Mouse (Mus musculus): ENCODE measurements around the gene Jph2. TPM values are rescaled to one million over a fixed set of nuclear protein-coding genes. Genes with fewer than 3 reads are reported as not detected.

Gene Jph2
- under 1 TPM; 0.41 to 0.54 TPM for total RNA-seq (2021)
- long read RNA-seq, experiment 1: 0 reads
- long read RNA-seq, experiment 2: 0 reads

- no peak for DNase-seq (ENCODE audit: low spot score in 2 of 2)
- TF ChIP-seq CTCF (conservative IDR thresholded peaks at IDR 0.05): no peak
- Histone ChIP-seq H3K27ac (no peak within 1 kb of the TSS), H3K4me3 (no peak within 1 kb of the TSS)
Observed at GRCm38 (mm10) chr2:163397905-163398304, at the start of gene Jph2. Gene Jph2, minus strand, starts transcription at chr2:163397993.

- TF ChIP-seq CTCF (conservative IDR thresholded peaks at IDR 0.05): no peak
- H3K27ac ChIP-seq: no peak overlapping the region
- no peak overlapping the region for H3K4me3 ChIP-seq
- DNase-seq (ENCODE audit: low spot score in 2 of 2): no peak
Observed at GRCm38 (mm10) chr2:163447375-163447774, 49.6 kb upstream of the Jph2 start.

- H3K27ac ChIP-seq: no peak overlapping the region
- DNase-seq (ENCODE audit: low spot score in 2 of 2): no peak
- no peak overlapping the region for H3K4me3 ChIP-seq
- TF ChIP-seq CTCF (conservative IDR thresholded peaks at IDR 0.05): no peak
Observed at GRCm38 (mm10) chr2:163444017-163444416, 46.2 kb upstream of the Jph2 start.

- no peak for DNase-seq (ENCODE audit: low spot score in 2 of 2)
- 0 out of 2 replicates have a peak overlapping the region, but pooled peaks have one; percentile 10 for H3K27ac ChIP-seq
- H3K4me3 ChIP-seq: no peak overlapping the region
- no peak for TF ChIP-seq CTCF (conservative IDR thresholded peaks at IDR 0.05)
Observed at GRCm38 (mm10) chr2:163443543-163443942, 45.8 kb upstream of the Jph2 start.

GRCm38 (mm10) chr2:163439488-163439887 is 41.7 kb upstream of the Jph2 start:
- Histone ChIP-seq H3K27ac (0 out of 2 replicates have a peak overlapping the region, but pooled peaks have one; percentile 93), H3K4me3 (peak overlapping the region; percentile 85)
- TF ChIP-seq CTCF (conservative IDR thresholded peaks at IDR 0.05): no peak
- no peak for DNase-seq (ENCODE audit: low spot score in 2 of 2)

- Histone ChIP-seq H3K27ac (peak overlapping the region; percentile 93), H3K4me3 (peak overlapping the region; percentile 85)
- no peak for TF ChIP-seq CTCF (conservative IDR thresholded peaks at IDR 0.05)
- DNase-seq (ENCODE audit: low spot score in 2 of 2): no peak
Observed at GRCm38 (mm10) chr2:163438619-163439451, 41.0 kb upstream of the Jph2 start.

- DNase-seq (ENCODE audit: low spot score in 2 of 2): peak; percentile 77 to 89
- peak within 1 kb of the TSS; percentile 85 for H3K4me3 ChIP-seq
- peak within 1 kb of the TSS; percentile 93 for H3K27ac ChIP-seq
- TF ChIP-seq CTCF (conservative IDR thresholded peaks at IDR 0.05): no peak
Observed at GRCm38 (mm10) chr2:163438246-163438618, 40.4 kb upstream of the Jph2 start, which contains the start of gene Gdap1l1. Gene Gdap1l1, plus strand, starts transcription at chr2:163438476.

GRCm38 (mm10) chr2:163437800-163438199 is 40.0 kb upstream of the Jph2 start:
- Histone ChIP-seq H3K27ac (peak overlapping the region; percentile 93), H3K4me3 (peak overlapping the region; percentile 85)
- TF ChIP-seq CTCF (conservative IDR thresholded peaks at IDR 0.05): no peak
- no peak for DNase-seq (ENCODE audit: low spot score in 2 of 2)

GRCm38 (mm10) chr2:163433971-163434370 is 36.2 kb upstream of the Jph2 start:
- Histone ChIP-seq H3K4me3 (no peak overlapping the region), H3K27ac (no peak overlapping the region)
- TF ChIP-seq CTCF (conservative IDR thresholded peaks at IDR 0.05): no peak
- no peak for DNase-seq (ENCODE audit: low spot score in 2 of 2)

GRCm38 (mm10) chr2:163431289-163431688 is 33.5 kb upstream of the Jph2 start:
- Histone ChIP-seq H3K4me3 (no peak overlapping the region), H3K27ac (no peak overlapping the region)
- no peak for TF ChIP-seq CTCF (conservative IDR thresholded peaks at IDR 0.05)
- no peak for DNase-seq (ENCODE audit: low spot score in 2 of 2)

- Histone ChIP-seq H3K4me3 (no peak overlapping the region), H3K27ac (no peak overlapping the region)
- no peak for DNase-seq (ENCODE audit: low spot score in 2 of 2)
- TF ChIP-seq CTCF (conservative IDR thresholded peaks at IDR 0.05): no peak
Observed at GRCm38 (mm10) chr2:163428346-163429011, 30.7 kb upstream of the Jph2 start.

- TF ChIP-seq CTCF (conservative IDR thresholded peaks at IDR 0.05): no peak
- no peak within 1 kb of the TSS for H3K4me3 ChIP-seq
- no peak within 1 kb of the TSS for H3K27ac ChIP-seq
Observed at GRCm38 (mm10) chr2:163424597-163424996, 26.8 kb upstream of the Jph2 start, which contains the start of gene Oser1. Gene Oser1, minus strand, starts transcription at chr2:163424697.

GRCm38 (mm10) chr2:163422895-163423660 is 25.3 kb upstream of the Jph2 start:
- 0 out of 2 replicates have a peak, but pooled peaks have one; percentile 14 for TF ChIP-seq CTCF (conservative IDR thresholded peaks at IDR 0.05)
- DNase-seq (ENCODE audit: low spot score in 2 of 2): no peak
- Histone ChIP-seq H3K4me3 (no peak overlapping the region), H3K27ac (no peak overlapping the region)

More at GRCm38 (mm10) chr2:163424597-163424996, 26.8 kb upstream of the Jph2 start, which contains the start of gene Oser1:
- no peak for DNase-seq (ENCODE audit: low spot score in 2 of 2)

All from layer of hippocampus, adult 2 months (tissue).